Mouse (Mus musculus): ENCODE results near the gene Pias4. TPM values are rescaled to one million over a fixed set of nuclear protein-coding genes. Genes with fewer than 3 reads are reported as not detected.
A peak's percentile ranks its signal among the peaks of the same experiment; 100 is the strongest.
"Not testable (repeated sequence)": the region's sequence is repeated elsewhere in the genome, so short reads cannot be mapped to it uniquely, and the experiment has no call there.

Gene Pias4
- polyA plus RNA-seq (2015; fragmentation: Nextera tagmentation; extraction: Ambion mirVana): 59.2 and 66.3 TPM in 2 replicates

- 0% methylated on average over 46 of the region's 64 CpGs for WGBS
- Histone ChIP-seq H3K4me3 (peak within 1 kb of the TSS; percentile 70), H3K9me3 (no peaks in the 10 kb centered on the region), H3K4me1 (peaks cover 29% of the 10 kb centered on the region), H3K36me3 (replicated peaks) (no peaks in the 10 kb centered on the region), H3K9ac (peak within 1 kb of the TSS; percentile 70), H3K27ac (peak within 1 kb of the TSS; percentile 74), H3K27me3 (replicated peaks) (no peaks in the 10 kb centered on the region), H3K4me2 (peak within 1 kb of the TSS; percentile 75)
- ATAC-seq (replicated peaks): peak; percentile 88
Measured at GRCm38 (mm10) chr10:81167200-81168086, at the start of gene Pias4. Gene Pias4 (minus strand): TSS chr10:81167923.

GRCm38 (mm10) chr10:81217267-81217666, 49.5 kb upstream of the Pias4 start:
- 22% methylated on average over 1 of the region's 1 CpGs for WGBS
- not testable (repeated sequence) for H3K9ac ChIP-seq; H3K4me3 ChIP-seq; H3K27ac ChIP-seq; H3K4me1 ChIP-seq; H3K27me3 ChIP-seq (replicated peaks); ATAC-seq (replicated peaks); H3K9me3 ChIP-seq; H3K4me2 ChIP-seq
- peaks cover 57% of the 10 kb centered on the region for H3K36me3 ChIP-seq (replicated peaks)

GRCm38 (mm10) chr10:81216810-81217209, 49.1 kb upstream of the Pias4 start:
- Histone ChIP-seq H3K27ac (no peak overlapping the region), H3K27me3 (replicated peaks) (no peaks in the 10 kb centered on the region), H3K4me2 (no peak overlapping the region), H3K4me1 (no peaks in the 10 kb centered on the region), H3K4me3 (no peak overlapping the region), H3K9me3 (no peaks in the 10 kb centered on the region), H3K36me3 (replicated peaks) (peaks cover 57% of the 10 kb centered on the region), H3K9ac (no peak overlapping the region)
- no peak for ATAC-seq (replicated peaks)
- 92% methylated on average over 6 of the region's 6 CpGs for WGBS

- Histone ChIP-seq H3K9ac (no peak overlapping the region), H3K9me3 (no peaks in the 10 kb centered on the region), H3K4me2 (no peak overlapping the region), H3K4me1 (no peaks in the 10 kb centered on the region), H3K4me3 (no peak overlapping the region), H3K27ac (no peak overlapping the region), H3K36me3 (replicated peaks) (peaks cover 57% of the 10 kb centered on the region), H3K27me3 (replicated peaks) (no peaks in the 10 kb centered on the region)
- no peak for ATAC-seq (replicated peaks)
- WGBS: 95% methylated on average over 6 of the region's 6 CpGs
Measured at GRCm38 (mm10) chr10:81216260-81216659, 48.5 kb upstream of the Pias4 start.

- Histone ChIP-seq H3K27me3 (replicated peaks) (no peaks in the 10 kb centered on the region), H3K4me2 (no peak overlapping the region), H3K4me1 (no peaks in the 10 kb centered on the region), H3K27ac (no peak overlapping the region), H3K9ac (no peak overlapping the region), H3K9me3 (no peaks in the 10 kb centered on the region), H3K36me3 (replicated peaks) (peaks cover 79% of the 10 kb centered on the region), H3K4me3 (no peak overlapping the region)
- 98% methylated on average over 5 of the region's 5 CpGs for WGBS
- no peak for ATAC-seq (replicated peaks)
Measured at GRCm38 (mm10) chr10:81210154-81210553, 42.4 kb upstream of the Pias4 start.

GRCm38 (mm10) chr10:81204137-81204536, 36.4 kb upstream of the Pias4 start:
- Histone ChIP-seq H3K36me3 (replicated peaks) (peaks cover 26% of the 10 kb centered on the region), H3K27me3 (replicated peaks) (no peaks in the 10 kb centered on the region), H3K27ac (0 out of 2 replicates have a peak overlapping the region, but pooled peaks have one; percentile 27), H3K9me3 (no peaks in the 10 kb centered on the region), H3K4me3 (no peak overlapping the region), H3K9ac (no peak overlapping the region), H3K4me1 (no peaks in the 10 kb centered on the region), H3K4me2 (no peak overlapping the region)
- 64% methylated on average over 4 of the region's 4 CpGs for WGBS
- 0 out of 2 replicates have a peak, but pooled peaks have one; percentile 1 for ATAC-seq (replicated peaks)

- Histone ChIP-seq H3K36me3 (replicated peaks) (peaks cover 18% of the 10 kb centered on the region), H3K4me1 (no peaks in the 10 kb centered on the region), H3K4me3 (no peak overlapping the region), H3K4me2 (no peak overlapping the region), H3K9me3 (no peaks in the 10 kb centered on the region), H3K27ac (no peak overlapping the region), H3K9ac (no peak overlapping the region), H3K27me3 (replicated peaks) (no peaks in the 10 kb centered on the region)
- WGBS: 71% methylated on average over 8 of the region's 8 CpGs
- peak; percentile 29; the same call in 1 of the 2 replicates for ATAC-seq (replicated peaks)
Measured at GRCm38 (mm10) chr10:81202978-81203720, 35.4 kb upstream of the Pias4 start.

- 65% methylated on average over 12 of the region's 13 CpGs for WGBS
- no peak within 1 kb of the TSS for H3K4me3 ChIP-seq
- H3K27ac ChIP-seq: no peak within 1 kb of the TSS
- peaks cover 8% of the 10 kb centered on the region; the same call in 1 of the 2 replicates for H3K36me3 ChIP-seq (replicated peaks)
- no peak within 1 kb of the TSS for H3K9ac ChIP-seq
- ATAC-seq (replicated peaks): no peak
- H3K4me2 ChIP-seq: no peak within 1 kb of the TSS
- no peaks in the 10 kb centered on the region for H3K9me3 ChIP-seq
- peaks cover 1% of the 10 kb centered on the region; the same call in 1 of the 2 replicates for H3K27me3 ChIP-seq (replicated peaks)
- no peaks in the 10 kb centered on the region for H3K4me1 ChIP-seq
Measured at GRCm38 (mm10) chr10:81201807-81202758, 34.4 kb upstream of the Pias4 start, which contains the start of gene Nmrk2. Gene Nmrk2 (minus strand): TSS chr10:81202051.

GRCm38 (mm10) chr10:81200605-81201287, 33.0 kb upstream of the Pias4 start:
- Histone ChIP-seq H3K27ac (no peak overlapping the region), H3K4me1 (no peaks in the 10 kb centered on the region), H3K9me3 (no peaks in the 10 kb centered on the region), H3K4me2 (no peak overlapping the region), H3K36me3 (replicated peaks) (no peaks in the 10 kb centered on the region), H3K9ac (no peak overlapping the region), H3K4me3 (no peak overlapping the region), H3K27me3 (replicated peaks) (peaks cover 14% of the 10 kb centered on the region)
- WGBS: 78% methylated on average over 20 of the region's 20 CpGs
- no peak for ATAC-seq (replicated peaks)

- 85% methylated on average over 13 of the region's 13 CpGs for WGBS
Measured at GRCm38 (mm10) chr10:81200141-81200540, 32.4 kb upstream of the Pias4 start.

GRCm38 (mm10) chr10:81198990-81199389, 31.3 kb upstream of the Pias4 start:
- H3K27me3 ChIP-seq (replicated peaks): peaks cover 22% of the 10 kb centered on the region
- no peak overlapping the region for H3K9ac ChIP-seq
- no peak for ATAC-seq (replicated peaks)
- H3K36me3 ChIP-seq (replicated peaks): no peaks in the 10 kb centered on the region
- H3K27ac ChIP-seq: no peak overlapping the region
- H3K4me3 ChIP-seq: no peak overlapping the region
- H3K4me2 ChIP-seq: no peak overlapping the region
- 89% methylated on average over 6 of the region's 6 CpGs for WGBS
- no peaks in the 10 kb centered on the region for H3K4me1 ChIP-seq
- no peaks in the 10 kb centered on the region for H3K9me3 ChIP-seq

More at GRCm38 (mm10) chr10:81200141-81200540, 32.4 kb upstream of the Pias4 start:
- Histone ChIP-seq H3K4me3 (no peak overlapping the region), H3K27ac (no peak overlapping the region), H3K4me2 (no peak overlapping the region), H3K4me1 (no peaks in the 10 kb centered on the region), H3K9me3 (no peaks in the 10 kb centered on the region), H3K27me3 (replicated peaks) (peaks cover 20% of the 10 kb centered on the region), H3K9ac (no peak overlapping the region), H3K36me3 (replicated peaks) (no peaks in the 10 kb centered on the region)
- no peak for ATAC-seq (replicated peaks)
